Mouse (Mus musculus): ENCODE measurements at regions not wholly inside any gene's neighbourhood (a gene's known extent, or its start where the extent isn't known, plus 50 kb on each side); places are given as distances from the start of the nearest gene placed in this dataset.
A peak's percentile ranks its signal among the peaks of the same experiment; 100 is the strongest.
"Not testable (repeated sequence)": the region's sequence is repeated elsewhere in the genome, so short reads cannot be mapped to it uniquely, and the experiment has no call there.

DNA sequence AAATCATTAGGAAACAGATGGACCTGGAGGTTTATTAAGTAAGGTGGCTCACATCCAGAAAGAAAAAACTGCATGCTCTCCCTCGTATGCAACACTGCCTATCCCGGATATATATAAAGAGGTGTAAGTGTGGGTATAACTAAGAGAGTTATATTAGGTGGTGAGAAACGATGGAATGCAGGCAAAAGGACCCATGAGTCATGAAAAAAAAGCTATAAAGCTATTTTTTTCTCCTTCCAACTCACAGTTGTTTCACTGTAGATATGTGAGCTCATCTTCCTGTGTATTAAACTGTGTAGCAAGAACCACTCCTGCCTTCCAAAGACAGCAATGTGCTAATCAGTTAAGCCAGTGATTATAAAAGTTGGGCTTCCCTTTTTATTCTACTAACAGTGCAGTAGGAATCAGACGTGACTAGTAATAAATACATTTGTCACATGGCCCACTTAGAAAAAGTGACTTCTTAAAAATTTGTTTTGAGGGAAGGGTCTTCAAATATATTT is 51.4 kb upstream of the Bdh1 start:
- H3K4me1 ChIP-seq (ENCODE audit: control insufficient read depth, insufficient read depth, low read length); H3K4me3 ChIP-seq (ENCODE audit: insufficient read depth, low read length); H3K27ac ChIP-seq (ENCODE audit: insufficient read depth, low read length): not testable (repeated sequence)

GRCm38 (mm10) chr16:31369849-31370248 is 52.2 kb upstream of the Bdh1 start:
- H3K4me3 ChIP-seq (ENCODE audit: insufficient read depth, low read length): no peak overlapping the region

GRCm38 (mm10) chr16:31367521-31368245 is 53.1 kb upstream of the Apod start:
- peaks cover 6% of the 10 kb centered on the region for H3K4me1 ChIP-seq (ENCODE audit: control insufficient read depth, insufficient read depth, low read length)
- peak overlapping the region; percentile 48 for H3K27ac ChIP-seq (ENCODE audit: insufficient read depth, low read length)
- H3K4me3 ChIP-seq (ENCODE audit: insufficient read depth, low read length): no peak overlapping the region
- TF ChIP-seq CTCF (IDR thresholded peaks at IDR 0.05; ENCODE audit: extremely low read depth, insufficient read depth, low read length) (no peak), POLR2A (IDR thresholded peaks at IDR 0.05; ENCODE audit: extremely low read depth, insufficient read depth, low read length) (no peak)

More at GRCm38 (mm10) chr16:31369849-31370248, 52.2 kb upstream of the Bdh1 start:
- Histone ChIP-seq H3K27ac (ENCODE audit: insufficient read depth, low read length) (no peak overlapping the region), H3K4me1 (ENCODE audit: control insufficient read depth, insufficient read depth, low read length) (peaks cover 6% of the 10 kb centered on the region)
- TF ChIP-seq POLR2A (IDR thresholded peaks at IDR 0.05; ENCODE audit: extremely low read depth, insufficient read depth, low read length) (no peak), CTCF (IDR thresholded peaks at IDR 0.05; ENCODE audit: extremely low read depth, insufficient read depth, low read length) (no peak)

DNA sequence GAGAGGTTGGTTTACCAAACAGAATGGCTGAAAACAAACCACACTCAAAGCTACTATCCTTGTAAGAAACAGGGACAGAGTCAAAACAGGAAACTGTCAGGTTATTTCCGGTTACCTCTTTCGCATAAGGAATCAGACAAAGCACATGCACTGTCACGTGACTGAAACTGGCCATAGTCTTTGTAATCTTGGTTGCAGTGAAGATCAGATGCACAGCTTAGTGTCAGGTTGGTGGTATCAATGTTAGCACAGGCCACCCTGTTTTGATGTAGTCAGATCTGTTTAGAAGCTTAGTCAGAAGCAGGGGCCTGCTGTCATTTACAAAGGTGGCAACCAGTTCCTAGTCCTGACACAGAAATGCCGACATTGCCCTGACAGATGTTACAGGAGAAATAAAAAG is 51.4 kb upstream of the Apod start:
- Histone ChIP-seq H3K27ac (ENCODE audit: insufficient read depth, low read length) (peak overlapping the region; percentile 70), H3K4me3 (ENCODE audit: insufficient read depth, low read length) (no peak overlapping the region), H3K4me1 (ENCODE audit: control insufficient read depth, insufficient read depth, low read length) (peaks cover 6% of the 10 kb centered on the region)
- TF ChIP-seq POLR2A (IDR thresholded peaks at IDR 0.05; ENCODE audit: extremely low read depth, insufficient read depth, low read length) (no peak), CTCF (IDR thresholded peaks at IDR 0.05; ENCODE audit: extremely low read depth, insufficient read depth, low read length) (no peak)

GRCm38 (mm10) chr16:31364475-31364874 is 49.9 kb upstream of the Apod start:
- 0 out of 2 replicates have a peak overlapping the region, but pooled peaks have one; percentile 48 for H3K27ac ChIP-seq (ENCODE audit: insufficient read depth, low read length)
- no peak overlapping the region for H3K4me3 ChIP-seq (ENCODE audit: insufficient read depth, low read length)
- TF ChIP-seq POLR2A (IDR thresholded peaks at IDR 0.05; ENCODE audit: extremely low read depth, insufficient read depth, low read length) (no peak), CTCF (IDR thresholded peaks at IDR 0.05; ENCODE audit: extremely low read depth, insufficient read depth, low read length) (no peak)
- peaks cover 6% of the 10 kb centered on the region for H3K4me1 ChIP-seq (ENCODE audit: control insufficient read depth, insufficient read depth, low read length)

Measured in cortical plate, adult 2 months (tissue).